Mouse (Mus musculus) olfactory bulb, adult 2 months (tissue): ENCODE data around the gene Rnf220.
A peak's percentile ranks its signal among the peaks of the same experiment; 100 is the strongest.

Experiments
- CTCF ChIP-seq: fragments of 200-500 bp; IDR thresholded peaks from 2 replicates; pipeline ENCODE4 v1.5.1; 2012; ENCODE audit warnings: low read depth, mild to moderate bottlenecking, low read length, moderate library complexity; ENCODE audit not compliant: insufficient read depth
- POLR2A ChIP-seq: fragments of 200-500 bp; IDR thresholded peaks from 2 replicates; pipeline ENCODE4 v1.6.1; 2012; ENCODE audit warnings: mild to moderate bottlenecking, low read depth, low read length, moderate library complexity; ENCODE audit not compliant: insufficient read depth

DNA sequence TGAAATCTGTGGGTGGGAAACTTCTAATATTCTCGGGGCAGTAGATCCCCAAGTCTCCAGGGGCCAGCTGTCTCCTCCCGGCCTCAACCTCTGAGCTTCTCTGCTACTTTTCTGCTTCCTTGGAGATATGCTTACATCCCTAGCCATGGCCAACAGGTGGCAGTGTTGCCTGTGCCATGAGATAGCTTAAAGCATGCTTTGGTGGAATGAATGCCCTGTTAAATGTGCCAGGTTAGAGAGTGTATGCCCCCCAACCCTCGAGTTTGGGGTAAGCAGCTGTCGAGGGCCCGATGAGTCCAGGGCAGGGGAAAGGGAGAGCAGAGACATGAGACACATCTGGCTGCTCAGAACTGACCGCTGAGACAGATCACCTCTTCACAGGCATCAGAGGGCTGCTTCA lies 226.6 kb downstream of the Rnf220 start:
- no peak for TF ChIP-seq POLR2A
- TF ChIP-seq CTCF, result peak; percentile 29; the same call in 1 of the 2 replicates
